Mouse (Mus musculus) heart, embryonic 12.5 days (tissue): ENCODE measurements around the gene Ccdc154. TPM values are rescaled to one million over a fixed set of nuclear protein-coding genes. Genes with fewer than 3 reads are reported as not detected.

Source experiments
- ATAC-seq: fragments of 200-750 bp; cut with Nextera tagmentation; 2 replicates; pipeline ENCODE4 v1.8.0; 2017; ENCODE audit warnings: moderate TSS enrichment, moderate library complexity; ENCODE audit not compliant: insufficient number of reproducible peaks, low FRiP score
- H3K27ac ChIP-seq: fragments of 300-500 bp; sonication (generic); 2 replicates; pipeline ENCODE4 v1.5.1; 2016; ENCODE audit warnings: mild to moderate bottlenecking, moderate library complexity; ENCODE audit not compliant: poor library complexity, severe bottlenecking
- H3K27me3 ChIP-seq: fragments of 300-500 bp; sonication (generic); replicated peaks from 2 replicates; pipeline ENCODE4 v1.6.1; 2016; ENCODE audit warnings: mild to moderate bottlenecking, moderate library complexity
- H3K36me3 ChIP-seq: fragments of 300-500 bp; sonication (generic); 2 replicates; pipeline ENCODE4 v1.6.1; 2016; ENCODE audit warnings: mild to moderate bottlenecking, moderate library complexity
- H3K4me1 ChIP-seq: fragments of 300-500 bp; sonication (generic); replicated peaks from 2 replicates; pipeline ENCODE4 v1.6.1; 2016; ENCODE audit warnings: mild to moderate bottlenecking
- H3K4me2 ChIP-seq: fragments of 300-500 bp; sonication (generic); 2 replicates; pipeline ENCODE4 v1.6.1; 2016; ENCODE audit warnings: mild to moderate bottlenecking, moderate library complexity
- H3K4me3 ChIP-seq: fragments of 300-500 bp; sonication (generic); 2 replicates; pipeline ENCODE4 v1.5.1; 2016; ENCODE audit warnings: mild to moderate bottlenecking
- H3K9ac ChIP-seq: fragments of 300-500 bp; sonication (generic); 2 replicates; pipeline ENCODE4 v1.6.1; 2016; ENCODE audit warnings: mild to moderate bottlenecking, moderate library complexity
- H3K9me3 ChIP-seq: fragments of 300-500 bp; sonication (generic); replicated peaks from 2 replicates; pipeline ENCODE4 v1.6.1; 2016; ENCODE audit warnings: mild to moderate bottlenecking, moderate library complexity
- WGBS: fragments of 180-500 bp; shearing (Covaris S2); methylation state at CpG from one replicate; pipeline ENCODE4 v1.1.7; 2016; 5-methylcytosine and 5-hydroxymethylcytosine counted together
- polyA plus RNA-seq: library from polyadenylated mRNA; unstranded; fragments of >200 nt; fragmentation: Nextera tagmentation; extraction: Ambion mirVana; gene quantifications from 2 replicates; pipeline ENCODE4 v1.2.1, GENCODE M21; 2016

Ccdc154 gene
- polyA plus RNA-seq, 1 experiment from 2014 or later, result not detected

- Histone ChIP-seq H3K27me3 (peaks cover 15% of the 10 kb centered on the region), H3K4me1 (peaks cover 18% of the 10 kb centered on the region), H3K27ac (peak within 1 kb of the TSS; percentile 87), H3K9ac (peak within 1 kb of the TSS; percentile 88), H3K9me3 (no peaks in the 10 kb centered on the region), H3K4me2 (peak within 1 kb of the TSS; percentile 93), H3K36me3 (peaks cover 3% of the 10 kb centered on the region; the same call in 1 of the 2 replicates), H3K4me3 (peak within 1 kb of the TSS; percentile 87)
- ATAC-seq, result peak; percentile 81
- under 1% methylated on average over 50 of the region's 50 CpGs for WGBS
Observed at GRCm38 (mm10) chr17:25184129-25184691, 21.9 kb downstream of the Ccdc154 start, which contains the start of gene BC003965. BC003965 (plus strand) TSS chr17:25184554.

- Histone ChIP-seq H3K27me3 (peaks cover 15% of the 10 kb centered on the region), H3K9me3 (no peaks in the 10 kb centered on the region), H3K36me3 (peaks cover 3% of the 10 kb centered on the region; the same call in 1 of the 2 replicates), H3K4me1 (peaks cover 25% of the 10 kb centered on the region), H3K4me2 (peak overlapping the region; percentile 93), H3K27ac (peak overlapping the region; percentile 62; the same call in 1 of the 2 replicates), H3K4me3 (peak overlapping the region; percentile 87), H3K9ac (peak overlapping the region; percentile 88)
- WGBS, result 6% methylated on average over 17 of the region's 17 CpGs
- ATAC-seq, result no peak
Observed at GRCm38 (mm10) chr17:25184961-25185360, 22.7 kb downstream of the Ccdc154 start.

GRCm38 (mm10) chr17:25187784-25188149, 25.5 kb downstream of the Ccdc154 start:
- Histone ChIP-seq H3K4me1 (peaks cover 26% of the 10 kb centered on the region), H3K27me3 (no peaks in the 10 kb centered on the region), H3K9ac (peak overlapping the region; percentile 95), H3K4me3 (peak overlapping the region; percentile 98), H3K27ac (peak overlapping the region; percentile 84), H3K4me2 (peak overlapping the region; percentile 83), H3K9me3 (no peaks in the 10 kb centered on the region), H3K36me3 (peaks cover 15% of the 10 kb centered on the region)
- 6% methylated on average over 11 of the region's 11 CpGs for WGBS
- ATAC-seq, result no peak; the same call in 1 of the 2 replicates

GRCm38 (mm10) chr17:25188150-25189031, 26.1 kb downstream of the Ccdc154 start, which contains the start of gene Unkl:
Unkl (plus strand) TSS chr17:25188397.
- peak within 1 kb of the TSS; percentile 84 for H3K27ac ChIP-seq
- H3K9me3 ChIP-seq, result no peaks in the 10 kb centered on the region
- H3K4me2 ChIP-seq, result peak within 1 kb of the TSS; percentile 83
- peaks cover 15% of the 10 kb centered on the region for H3K36me3 ChIP-seq
- ATAC-seq, result peak; percentile 61
- peaks cover 26% of the 10 kb centered on the region for H3K4me1 ChIP-seq
- peak within 1 kb of the TSS; percentile 95 for H3K9ac ChIP-seq
- no peaks in the 10 kb centered on the region for H3K27me3 ChIP-seq
- H3K4me3 ChIP-seq, result peak within 1 kb of the TSS; percentile 98
- WGBS, result under 1% methylated on average over 100 of the region's 104 CpGs

GRCm38 (mm10) chr17:25189091-25189490, 26.8 kb downstream of the Ccdc154 start:
- H3K4me2 ChIP-seq, result peak overlapping the region; percentile 83
- peak overlapping the region; percentile 95 for H3K9ac ChIP-seq
- no peaks in the 10 kb centered on the region for H3K27me3 ChIP-seq
- H3K4me3 ChIP-seq, result peak overlapping the region; percentile 98
- no peaks in the 10 kb centered on the region for H3K9me3 ChIP-seq
- ATAC-seq, result no peak
- WGBS, result 2% methylated on average over 16 of the region's 16 CpGs
- H3K4me1 ChIP-seq, result peaks cover 26% of the 10 kb centered on the region
- peaks cover 21% of the 10 kb centered on the region for H3K36me3 ChIP-seq
- H3K27ac ChIP-seq, result no peak overlapping the region

GRCm38 (mm10) chr17:25202401-25202800, 40.1 kb downstream of the Ccdc154 start:
- no peak for ATAC-seq
- Histone ChIP-seq H3K4me1 (no peaks in the 10 kb centered on the region), H3K4me2 (no peak overlapping the region), H3K4me3 (no peak overlapping the region), H3K9me3 (no peaks in the 10 kb centered on the region), H3K9ac (no peak overlapping the region), H3K27me3 (no peaks in the 10 kb centered on the region), H3K27ac (no peak overlapping the region), H3K36me3 (peaks cover 80% of the 10 kb centered on the region)
- 90% methylated on average over 4 of the region's 4 CpGs for WGBS

- Histone ChIP-seq H3K4me3 (no peak overlapping the region), H3K36me3 (peaks cover 87% of the 10 kb centered on the region), H3K9ac (no peak overlapping the region), H3K9me3 (no peaks in the 10 kb centered on the region), H3K4me1 (no peaks in the 10 kb centered on the region), H3K27ac (no peak overlapping the region), H3K27me3 (no peaks in the 10 kb centered on the region), H3K4me2 (no peak overlapping the region)
- no peak for ATAC-seq
- WGBS, result 91% methylated on average over 4 of the region's 4 CpGs
Observed at GRCm38 (mm10) chr17:25210006-25210405, 47.7 kb downstream of the Ccdc154 start.

GRCm38 (mm10) chr17:25210680-25211466, 48.6 kb downstream of the Ccdc154 start:
- no peak overlapping the region for H3K4me2 ChIP-seq
- no peaks in the 10 kb centered on the region for H3K9me3 ChIP-seq
- WGBS, result 79% methylated on average over 15 of the region's 15 CpGs
- no peak overlapping the region for H3K27ac ChIP-seq
- no peak overlapping the region for H3K4me3 ChIP-seq
- no peaks in the 10 kb centered on the region for H3K4me1 ChIP-seq
- H3K36me3 ChIP-seq, result peaks cover 87% of the 10 kb centered on the region
- no peak for ATAC-seq
- no peaks in the 10 kb centered on the region for H3K27me3 ChIP-seq
- H3K9ac ChIP-seq, result no peak overlapping the region

GRCm38 (mm10) chr17:25211705-25212104, 49.4 kb downstream of the Ccdc154 start:
- 62% methylated on average over 4 of the region's 4 CpGs for WGBS
- Histone ChIP-seq H3K4me3 (no peak overlapping the region), H3K9me3 (no peaks in the 10 kb centered on the region), H3K36me3 (peaks cover 89% of the 10 kb centered on the region), H3K27me3 (no peaks in the 10 kb centered on the region), H3K9ac (no peak overlapping the region), H3K4me1 (no peaks in the 10 kb centered on the region), H3K4me2 (no peak overlapping the region), H3K27ac (no peak overlapping the region)
- ATAC-seq, result no peak

GRCm38 (mm10) chr17:25215431-25215830, 53.2 kb downstream of the Ccdc154 start:
- H3K4me3 ChIP-seq, result no peak overlapping the region
- H3K9me3 ChIP-seq, result no peaks in the 10 kb centered on the region
- H3K27ac ChIP-seq, result no peak overlapping the region
- peaks cover 79% of the 10 kb centered on the region for H3K36me3 ChIP-seq
- ATAC-seq, result no peak
- no peaks in the 10 kb centered on the region for H3K4me1 ChIP-seq
- no peaks in the 10 kb centered on the region for H3K27me3 ChIP-seq
- no peak overlapping the region for H3K9ac ChIP-seq
- H3K4me2 ChIP-seq, result no peak overlapping the region
- 89% methylated on average over 3 of the region's 3 CpGs for WGBS

GRCm38 (mm10) chr17:25218967-25219366, 56.7 kb downstream of the Ccdc154 start:
- Histone ChIP-seq H3K9ac (no peak overlapping the region), H3K27me3 (no peaks in the 10 kb centered on the region), H3K9me3 (no peaks in the 10 kb centered on the region), H3K36me3 (peaks cover 51% of the 10 kb centered on the region), H3K4me1 (peaks cover 16% of the 10 kb centered on the region), H3K4me2 (no peak overlapping the region), H3K4me3 (no peak overlapping the region), H3K27ac (no peak overlapping the region)
- WGBS, result 78% methylated on average over 9 of the region's 9 CpGs
- ATAC-seq, result no peak
